8 mouse cellular contexts compared by ENCODE assay signal in the genomic region with DNA sequence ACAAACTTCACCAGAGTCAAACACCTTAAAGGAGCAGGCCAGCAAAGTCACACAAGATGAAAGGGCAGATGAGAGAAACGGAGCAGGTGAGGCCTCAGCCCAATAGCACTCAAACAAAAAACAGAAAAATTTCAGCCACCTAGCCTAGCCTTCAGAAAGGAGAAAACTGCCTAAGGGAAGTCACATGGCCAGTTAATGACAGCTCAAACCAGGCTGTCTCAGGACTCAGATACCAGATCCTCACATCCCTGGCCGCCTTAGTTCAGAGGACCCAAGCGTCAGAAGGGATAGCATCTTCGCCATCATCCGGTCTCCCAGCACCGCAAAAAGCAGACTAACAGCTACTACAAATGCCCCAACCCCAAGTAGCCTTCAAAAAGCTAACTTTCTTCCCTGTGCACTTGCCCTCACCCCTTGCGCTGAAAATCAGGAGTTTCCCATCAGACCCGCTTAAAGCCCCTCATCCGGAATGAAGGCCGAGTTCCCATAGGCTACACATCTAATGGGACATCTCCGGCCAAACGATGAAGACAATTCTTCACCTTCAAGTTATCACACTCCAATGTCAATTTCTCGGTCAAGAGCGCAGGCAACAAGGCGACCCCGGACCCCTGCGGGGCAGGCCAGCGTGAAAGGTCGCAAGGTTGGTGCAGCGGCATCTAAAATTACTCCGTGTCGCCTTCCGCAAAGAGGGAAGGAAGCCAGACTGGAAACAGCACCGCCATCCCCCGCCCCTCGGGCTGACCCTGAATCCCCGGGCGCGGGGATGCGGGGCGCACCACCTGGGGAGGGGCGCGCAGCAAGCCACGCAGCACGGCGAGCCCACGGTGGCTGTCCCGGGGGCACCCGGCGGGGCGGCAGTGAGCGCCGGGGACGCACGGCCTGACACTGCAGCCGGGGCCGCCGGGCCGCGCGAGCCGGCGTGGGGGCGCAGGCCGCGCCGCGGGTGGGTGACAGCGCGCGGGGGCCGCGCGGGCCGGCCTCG. TPM values are rescaled to one million over a fixed set of nuclear protein-coding genes. Genes with fewer than 3 reads are reported as not detected.
A peak's percentile ranks its signal among the peaks of the same experiment; 100 is the strongest.
DNase-seq lines count a peak whose midpoint lies in the region; ATAC-seq and TF ChIP-seq lines count a peak whose summit lies in the region.

No protein-coding gene starts in this region.

- DNase-seq in heart, embryonic 10.5 days (ENCODE audit: low spot score) = no peak
- DNase-seq in heart, adult 8-10 months (ENCODE audit: low spot score) = no peak
- peak; percentile 16 for DNase-seq in MN1 (ENCODE audit: low spot score)
- peak; percentile 40 for DNase-seq in embryo, embryonic 10.5 days (ENCODE audit: low spot score)
- DNase-seq in heart, postnatal 4 days = peak; percentile 20
- DNase-seq in liver, embryonic 13.5 days = no peak
- DNase-seq in spleen, postnatal 4 days (ENCODE audit: low spot score in 2 of 2) = no peak

- H3K9ac ChIP-seq in liver, embryonic 13.5 days = peak overlapping the region; percentile 80

- no peak; the same call in 1 of the 2 replicates for ATAC-seq in liver, embryonic 13.5 days (ENCODE audit: low read depth)

- H3K27me3 ChIP-seq in heart, embryonic 10.5 days (ENCODE audit: insufficient read depth, poor library complexity, severe bottlenecking) = no peaks in the 10 kb centered on the region
- H3K27me3 ChIP-seq in liver, embryonic 13.5 days = peaks cover 35% of the 10 kb centered on the region

- WGBS in heart, embryonic 10.5 days = 5% methylated on average over 66 of the region's 66 CpGs
- 6% methylated on average over 47 of the region's 66 CpGs for WGBS in liver, embryonic 13.5 days (ENCODE audit: insufficient replicate concordance)
- 10% methylated on average over 66 of the region's 66 CpGs for WGBS in olfactory bulb, adult 2 months

- TF ChIP-seq POLR2A in olfactory bulb, adult 2 months (IDR thresholded peaks at IDR 0.05; ENCODE audit: insufficient read depth, low read depth, low read length) = no peak; the same call in 1 of the 2 replicates

- TF ChIP-seq CTCF in olfactory bulb, adult 2 months (IDR thresholded peaks at IDR 0.05; ENCODE audit: insufficient read depth, low read depth, low read length) = no peak

- H3K27ac ChIP-seq in heart, embryonic 10.5 days = peak overlapping the region; percentile 87
- H3K27ac ChIP-seq in liver, embryonic 13.5 days = no peak overlapping the region
- peak overlapping the region; percentile 2; the same call in 1 of the 2 replicates for H3K27ac ChIP-seq in olfactory bulb, adult 2 months (ENCODE audit: insufficient read depth, low read depth, low read length)

- H3K4me3 ChIP-seq in heart, embryonic 10.5 days = peak overlapping the region; percentile 91
- peak overlapping the region; percentile 79 for H3K4me3 ChIP-seq in liver, embryonic 13.5 days (replicated peaks)
- H3K4me3 ChIP-seq in olfactory bulb, adult 2 months (ENCODE audit: insufficient read depth, low read depth, low read length) = peak overlapping the region; percentile 62

- H3K36me3 ChIP-seq in heart, embryonic 10.5 days = peaks cover 5% of the 10 kb centered on the region; the same call in 1 of the 2 replicates
- H3K36me3 ChIP-seq in liver, embryonic 13.5 days = 0 out of 2 replicates have a peak, but pooled peaks cover 3% of the 10 kb centered on the region

- peaks cover 27% of the 10 kb centered on the region for H3K4me1 ChIP-seq in heart, embryonic 10.5 days
- H3K4me1 ChIP-seq in liver, embryonic 13.5 days (replicated peaks) = peaks cover 29% of the 10 kb centered on the region
- H3K4me1 ChIP-seq in olfactory bulb, adult 2 months (ENCODE audit: control insufficient read depth, insufficient read depth, low read length) = peaks cover 8% of the 10 kb centered on the region

- peak overlapping the region; percentile 96 for H3K4me2 ChIP-seq in liver, embryonic 13.5 days

- no peaks in the 10 kb centered on the region for H3K9me3 ChIP-seq in heart, embryonic 10.5 days
- H3K9me3 ChIP-seq in liver, embryonic 13.5 days (replicated peaks) = no peaks in the 10 kb centered on the region

RNA-seq across cellular contexts. Expression of a gene that starts 0.7 kb away (rescaled TPM):
- 8.7 and 10.3 TPM in 2 replicates for polyA plus RNA-seq in heart, embryonic 10.5 days (2016; fragmentation: Nextera tagmentation; extraction: Ambion mirVana)
- total RNA-seq in heart, adult 8-10 months (2022) = 10 to 100 TPM; 14.5 to 19.5 (median 16.1) TPM
- 10 to 100 TPM; 20.3 to 22.8 TPM for total RNA-seq in heart, postnatal 4 days (2021)
- 2.8 and 3.1 TPM in 2 replicates for polyA plus RNA-seq in liver, embryonic 13.5 days (2015; fragmentation: Nextera tagmentation; extraction: Ambion mirVana)
- not detected in 2 replicates for polyA plus RNA-seq in olfactory bulb, adult 2 months (2012; ENCODE audit: insufficient read depth, insufficient read length, low replicate concordance, missing spikeins)

Comparison
In these comparisons a context has a peak if more than half of its experiments do, and no peak if none do; other contexts are left out.
1. DNase-seq: peak in MN1 (single experiment), embryo, embryonic 10.5 days (single experiment) and heart, postnatal 4 days (single experiment); none in heart, embryonic 10.5 days (single experiment), heart, adult 8-10 months (single experiment), liver, embryonic 13.5 days (single experiment) and spleen, postnatal 4 days (0 of 2).
2. RNA of a gene that starts 0.7 kb away (polyA plus RNA-seq): not detected in olfactory bulb, adult 2 months; 8.7 to 10.3 TPM in heart, embryonic 10.5 days and 2.8 to 3.1 TPM in liver, embryonic 13.5 days; every median in the first group is over 10 times any median in the second.
3. Peak in every context shown above with its lines, with median percentiles within 50 percentile points of each other: H3K4me3 ChIP-seq.